Mouse (Mus musculus) forebrain, embryonic 11.5 days (tissue): ENCODE data around the gene Rcc1. TPM values are rescaled to one million over a fixed set of nuclear protein-coding genes. Genes with fewer than 3 reads are reported as not detected.

Experiments
- ATAC-seq: fragments of 200-750 bp; cut with Nextera tagmentation; replicated peaks from 2 replicates; pipeline ENCODE4 v1.8.0; 2017; ENCODE audit warnings: moderate TSS enrichment; ENCODE audit not compliant: low FRiP score
- DNase-seq: peaks from one replicate; pipeline ENCODE4 v3.0.0-alpha.2; 2017; ENCODE audit warnings: low spot score
- H3K27ac ChIP-seq: fragments of 300-500 bp; sonication (generic); 2 replicates; pipeline ENCODE4 v1.5.1; 2014; ENCODE audit warnings: low read depth, low read length
- H3K27me3 ChIP-seq: fragments of 300-500 bp; sonication (generic); 2 replicates; pipeline ENCODE4 v1.6.1; 2014; ENCODE audit warnings: mild to moderate bottlenecking, low read length, mixed read lengths; ENCODE audit not compliant: control insufficient read depth, insufficient read depth
- H3K36me3 ChIP-seq: fragments of 300-500 bp; sonication (generic); 2 replicates; pipeline ENCODE4 v1.6.1; 2014; ENCODE audit warnings: mild to moderate bottlenecking, low read length, moderate library complexity, mixed read lengths; ENCODE audit not compliant: control insufficient read depth, insufficient read depth
- H3K4me1 ChIP-seq: fragments of 300-500 bp; sonication (generic); replicated peaks from 2 replicates; pipeline ENCODE4 v1.6.1; 2014; ENCODE audit warnings: low read length, mixed read lengths; ENCODE audit not compliant: control insufficient read depth, insufficient read depth
- H3K4me2 ChIP-seq: fragments of 300-500 bp; sonication (generic); 2 replicates; pipeline ENCODE4 v1.6.1; 2014; ENCODE audit warnings: low read depth, mild to moderate bottlenecking, low read length, moderate library complexity, mixed read lengths; ENCODE audit not compliant: severe bottlenecking
- H3K4me3 ChIP-seq: fragments of 300-500 bp; sonication (generic); 2 replicates; pipeline ENCODE4 v1.5.1; 2014; ENCODE audit warnings: low read depth, low read length
- H3K9ac ChIP-seq: fragments of 300-500 bp; sonication (generic); 2 replicates; pipeline ENCODE4 v1.6.1; 2014; ENCODE audit warnings: low read length
- H3K9me3 ChIP-seq: fragments of 300-500 bp; sonication (generic); 2 replicates; pipeline ENCODE4 v1.6.1; 2016; ENCODE audit warnings: low read length, mixed read lengths; ENCODE audit not compliant: control insufficient read depth
- WGBS: fragments of 180-500 bp; shearing (Covaris S2); extraction: QIAGEN DNeasy Blood & Tissue Kit; methylation state at CpG from one replicate; pipeline ENCODE4 v1.1.7; 2014; 5-methylcytosine and 5-hydroxymethylcytosine counted together
- polyA plus RNA-seq: library from polyadenylated mRNA; unstranded; fragments of >200 nt; fragmentation: Nextera tagmentation; extraction: Ambion mirVana; gene quantifications from 2 replicates; pipeline ENCODE4 v1.2.1, GENCODE M21; 2014

Gene Rcc1
- polyA plus RNA-seq, 1 experiment from 2014 or later: 93.2 TPM

DNA sequence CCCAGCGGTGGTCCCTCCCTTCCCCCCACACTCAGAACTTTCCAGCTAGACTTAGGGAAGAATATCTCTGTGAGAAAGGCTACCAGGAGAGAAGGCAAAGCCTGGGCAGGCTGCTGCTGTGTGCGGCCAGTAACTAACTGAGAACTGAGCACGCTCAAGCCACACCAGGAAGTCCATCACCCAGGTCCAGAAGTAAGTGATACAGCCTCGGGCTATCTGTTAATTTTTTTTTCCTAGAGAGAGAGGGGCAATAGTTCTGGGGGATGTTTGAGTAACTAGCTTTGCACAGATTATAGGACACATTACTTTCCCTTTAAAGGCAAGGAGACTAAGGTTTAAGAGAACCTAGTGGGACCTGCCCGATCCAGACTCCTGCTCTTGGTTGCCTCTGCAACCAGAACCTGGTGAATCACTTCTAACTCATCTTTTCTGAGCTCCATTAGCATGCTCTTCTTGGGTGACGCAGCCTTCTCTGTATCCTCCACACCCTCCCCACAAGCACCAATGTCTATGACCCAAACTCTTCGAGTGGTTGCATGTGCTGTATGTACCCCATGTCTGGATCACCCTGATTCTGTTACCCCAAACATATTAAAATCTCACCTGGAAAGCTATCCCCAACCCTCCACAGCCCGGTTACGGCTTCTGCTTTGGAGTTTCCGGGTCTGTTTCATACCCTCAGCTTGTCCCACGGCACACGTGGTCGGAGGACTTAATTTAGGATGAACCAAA lies 8.8 kb downstream of the Rcc1 start:
- WGBS: 8% methylated on average over 13 of the region's 13 CpGs
- no peak for DNase-seq

DNA sequence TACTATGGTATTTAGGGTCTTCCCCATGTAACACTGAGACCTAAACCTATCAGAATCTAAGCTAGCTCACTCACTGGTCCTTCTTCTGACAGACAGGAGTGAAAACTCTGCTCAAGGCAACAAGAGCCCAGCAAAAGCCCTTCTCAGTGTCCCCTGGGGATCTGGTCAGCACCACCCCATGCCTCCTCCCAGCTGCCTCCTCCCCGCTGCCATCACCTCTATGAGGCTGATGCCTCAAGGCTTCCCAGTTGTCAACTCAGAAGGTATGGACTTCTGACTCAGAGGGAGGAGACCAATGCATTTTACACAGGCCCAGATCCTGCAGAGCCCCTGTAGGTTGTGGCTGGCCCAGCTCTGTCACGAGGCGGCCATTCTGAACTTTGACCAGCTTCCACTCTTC lies 12.0 kb downstream of the Rcc1 start:
- WGBS: 85% methylated on average over 3 of the region's 3 CpGs
- Histone ChIP-seq H3K4me2 (no peak overlapping the region), H3K4me3 (no peak overlapping the region), H3K36me3 (peaks cover 2% of the 10 kb centered on the region; the same call in 1 of the 2 replicates), H3K27me3 (no peaks in the 10 kb centered on the region), H3K9ac (no peak overlapping the region), H3K27ac (no peak overlapping the region), H3K9me3 (no peaks in the 10 kb centered on the region), H3K4me1 (peaks cover 2% of the 10 kb centered on the region; the same call in 1 of the 2 replicates)
- DNase-seq (no peak), ATAC-seq (no peak)

More for the DNA sequence above, 8.8 kb downstream of the Rcc1 start:
- Histone ChIP-seq H3K9ac (peak overlapping the region; percentile 89), H3K4me1 (peaks cover 2% of the 10 kb centered on the region; the same call in 1 of the 2 replicates), H3K27ac (no peak overlapping the region), H3K36me3 (no peaks in the 10 kb centered on the region; the same call in 1 of the 2 replicates), H3K4me3 (peak overlapping the region; percentile 82), H3K27me3 (no peaks in the 10 kb centered on the region), H3K4me2 (peak overlapping the region; percentile 78), H3K9me3 (no peaks in the 10 kb centered on the region)
- no peak; the same call in 1 of the 2 replicates for ATAC-seq

DNA sequence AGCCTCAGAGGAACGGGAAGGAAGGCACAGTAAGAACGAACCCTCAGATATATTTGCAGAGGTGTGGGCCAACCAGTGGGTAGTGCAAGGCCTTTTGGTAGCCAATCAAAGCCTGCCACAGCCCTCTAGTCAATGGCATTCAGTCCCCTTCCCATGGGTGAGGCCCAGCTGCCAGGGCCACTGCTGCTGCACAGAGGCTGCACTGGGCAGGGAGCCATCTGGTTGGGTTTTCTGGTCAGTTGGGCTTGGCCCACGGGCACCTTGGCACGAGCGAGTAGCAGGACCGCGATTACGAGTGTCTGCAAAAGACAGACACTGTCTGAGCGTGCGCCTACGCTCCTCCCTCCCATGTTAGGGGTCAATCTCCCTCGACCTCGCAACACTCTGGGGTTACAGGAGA lies 14.5 kb downstream of the Rcc1 start:
- ATAC-seq (no peak), DNase-seq (no peak)
- Histone ChIP-seq H3K4me1 (no peaks in the 10 kb centered on the region; the same call in 1 of the 2 replicates), H3K4me2 (no peak overlapping the region), H3K9me3 (no peaks in the 10 kb centered on the region), H3K4me3 (no peak overlapping the region), H3K36me3 (peaks cover 11% of the 10 kb centered on the region; the same call in 1 of the 2 replicates), H3K9ac (no peak overlapping the region), H3K27me3 (no peaks in the 10 kb centered on the region), H3K27ac (no peak overlapping the region)
- WGBS: 95% methylated on average over 13 of the region's 13 CpGs

DNA sequence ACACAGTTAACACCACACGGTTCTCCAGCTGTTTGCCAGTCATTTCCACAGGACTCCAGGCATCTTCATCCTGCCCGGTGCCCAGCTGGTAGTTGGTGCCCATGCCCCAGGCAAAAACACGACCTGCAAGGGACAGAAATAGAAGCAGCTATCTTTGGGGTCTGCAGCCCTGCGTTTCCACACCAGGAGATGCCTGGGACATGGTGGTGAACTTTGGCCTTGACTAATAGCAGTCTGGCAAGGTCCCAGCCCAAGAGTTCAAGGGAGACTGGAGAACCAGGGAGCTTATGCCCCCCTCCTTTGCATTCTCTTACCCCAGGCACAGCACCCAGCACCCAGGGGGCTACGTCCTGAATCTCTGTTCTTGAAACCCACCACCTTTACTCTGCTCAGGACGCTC lies 20.5 kb downstream of the Rcc1 start:
- WGBS: 91% methylated on average over 6 of the region's 6 CpGs
- Histone ChIP-seq H3K36me3 (peaks cover 14% of the 10 kb centered on the region; the same call in 1 of the 2 replicates), H3K27me3 (no peaks in the 10 kb centered on the region), H3K4me3 (no peak overlapping the region), H3K27ac (no peak overlapping the region), H3K4me2 (no peak overlapping the region), H3K9ac (no peak overlapping the region), H3K4me1 (peaks cover 4% of the 10 kb centered on the region), H3K9me3 (no peaks in the 10 kb centered on the region)
- DNase-seq (no peak), ATAC-seq (no peak)

DNA sequence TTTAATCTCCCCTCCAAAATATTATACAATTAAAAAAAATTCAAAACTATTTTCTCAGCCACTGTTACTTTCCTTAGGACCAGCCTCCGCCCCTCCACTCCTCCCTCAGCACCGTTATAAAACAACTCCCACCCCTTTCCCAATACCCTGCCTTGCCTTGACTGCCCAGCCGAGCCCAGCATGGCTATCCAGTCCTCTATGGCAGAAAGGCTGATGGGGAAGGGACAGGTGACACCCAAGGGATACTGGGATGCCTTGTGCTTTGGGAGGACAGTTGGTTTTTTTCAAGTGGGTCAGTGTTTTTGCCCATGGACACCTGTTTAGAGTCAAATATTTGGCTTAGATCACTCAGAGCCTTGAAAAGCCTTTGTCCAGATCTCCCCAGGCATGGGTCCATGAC lies 21.4 kb downstream of the Rcc1 start:
- Histone ChIP-seq H3K27ac (no peak overlapping the region), H3K4me2 (no peak overlapping the region), H3K27me3 (no peaks in the 10 kb centered on the region), H3K9ac (no peak overlapping the region; the same call in 1 of the 2 replicates), H3K4me3 (no peak overlapping the region), H3K9me3 (no peaks in the 10 kb centered on the region), H3K36me3 (peaks cover 12% of the 10 kb centered on the region; the same call in 1 of the 2 replicates), H3K4me1 (peaks cover 4% of the 10 kb centered on the region)
- ATAC-seq (no peak), DNase-seq (no peak)
- 75% methylated on average over 3 of the region's 3 CpGs for WGBS

DNA sequence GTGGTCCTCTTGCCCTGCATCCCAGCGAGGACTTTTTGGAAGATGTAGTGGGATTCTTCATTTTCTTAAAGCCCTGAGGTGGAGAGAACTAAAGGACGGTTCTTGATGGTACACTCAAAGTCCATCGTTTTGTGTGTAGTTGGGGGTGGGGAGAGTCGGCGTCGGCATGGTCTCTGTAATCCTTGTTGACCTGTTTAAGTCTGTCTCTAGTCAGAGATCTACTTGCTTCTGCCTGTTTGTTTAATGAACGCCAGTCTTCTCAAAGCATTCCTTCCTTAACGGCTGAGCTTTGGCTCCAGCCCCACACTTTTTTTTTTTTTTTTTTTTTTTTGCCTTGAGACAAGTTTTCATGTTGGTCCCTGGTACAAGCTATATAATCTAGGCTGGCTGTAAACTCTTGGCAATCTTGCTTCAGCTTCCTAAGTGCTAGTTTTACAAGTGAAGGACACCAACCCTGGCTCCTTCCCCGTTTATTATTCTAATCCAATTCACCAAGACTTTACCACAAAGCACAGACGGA lies 23.5 kb downstream of the Rcc1 start:
- H3K4me1 ChIP-seq: peaks cover 4% of the 10 kb centered on the region
- H3K9me3 ChIP-seq: no peaks in the 10 kb centered on the region
- H3K36me3 ChIP-seq: peaks cover 11% of the 10 kb centered on the region; the same call in 1 of the 2 replicates
- peak overlapping the region; percentile 81 for H3K4me2 ChIP-seq
- DNase-seq (no peak), ATAC-seq (no peak)
- H3K9ac ChIP-seq: peak overlapping the region; percentile 92
- no peak overlapping the region; the same call in 1 of the 2 replicates for H3K27ac ChIP-seq
- no peaks in the 10 kb centered on the region for H3K27me3 ChIP-seq
- 11% methylated on average over 10 of the region's 10 CpGs for WGBS
- peak overlapping the region; percentile 70 for H3K4me3 ChIP-seq

DNA sequence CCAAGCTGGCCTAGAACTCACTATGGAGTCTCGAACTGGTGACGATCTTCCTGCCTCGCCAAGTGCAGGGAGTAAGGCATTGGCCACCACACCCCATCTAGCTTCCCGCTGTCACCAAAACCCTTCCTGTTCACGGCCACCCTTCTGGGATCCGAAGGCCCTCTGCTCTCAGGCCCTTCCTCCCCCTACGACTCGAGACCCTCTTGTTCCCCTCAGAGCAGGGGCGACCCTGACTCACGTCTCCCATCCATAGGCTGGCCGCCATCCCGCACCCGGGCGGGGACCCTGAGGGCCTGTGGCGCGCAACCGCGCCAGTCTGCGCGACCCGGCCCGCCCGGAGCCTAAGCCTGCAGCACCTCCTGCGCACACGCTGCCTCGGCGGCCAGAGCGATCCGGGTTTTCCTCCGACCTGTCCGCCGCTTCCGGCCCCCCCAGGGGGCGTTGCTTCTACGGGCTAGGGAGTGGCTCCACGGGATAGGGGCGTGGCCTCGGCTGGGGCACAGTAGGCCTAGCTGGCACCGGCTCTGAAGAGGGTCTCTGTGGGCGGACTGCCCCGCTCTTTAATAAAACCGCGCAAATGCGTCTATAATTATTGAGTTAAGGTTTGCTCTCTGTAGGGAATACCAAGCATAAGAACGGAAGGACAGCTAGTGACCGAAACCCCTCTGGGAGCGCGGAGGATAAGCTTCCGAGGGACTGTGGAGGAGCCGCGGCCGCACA lies 24.1 kb downstream of the Rcc1 start, which contains the start of gene Trnau1ap:
Trnau1ap (minus strand) TSS at position 424 of the 720 bp plus-strand sequence.
- no peaks in the 10 kb centered on the region for H3K27me3 ChIP-seq
- peak within 1 kb of the TSS; percentile 81 for H3K4me2 ChIP-seq
- H3K27ac ChIP-seq: peak within 1 kb of the TSS; percentile 76
- peaks cover 4% of the 10 kb centered on the region for H3K4me1 ChIP-seq
- peak; percentile 98 for ATAC-seq
- H3K36me3 ChIP-seq: peaks cover 8% of the 10 kb centered on the region; the same call in 1 of the 2 replicates
- peak; percentile 97 for DNase-seq
- WGBS: under 1% methylated on average over 52 of the region's 52 CpGs
- peak within 1 kb of the TSS; percentile 92 for H3K9ac ChIP-seq
- no peaks in the 10 kb centered on the region for H3K9me3 ChIP-seq
- peak within 1 kb of the TSS; percentile 70 for H3K4me3 ChIP-seq

DNA sequence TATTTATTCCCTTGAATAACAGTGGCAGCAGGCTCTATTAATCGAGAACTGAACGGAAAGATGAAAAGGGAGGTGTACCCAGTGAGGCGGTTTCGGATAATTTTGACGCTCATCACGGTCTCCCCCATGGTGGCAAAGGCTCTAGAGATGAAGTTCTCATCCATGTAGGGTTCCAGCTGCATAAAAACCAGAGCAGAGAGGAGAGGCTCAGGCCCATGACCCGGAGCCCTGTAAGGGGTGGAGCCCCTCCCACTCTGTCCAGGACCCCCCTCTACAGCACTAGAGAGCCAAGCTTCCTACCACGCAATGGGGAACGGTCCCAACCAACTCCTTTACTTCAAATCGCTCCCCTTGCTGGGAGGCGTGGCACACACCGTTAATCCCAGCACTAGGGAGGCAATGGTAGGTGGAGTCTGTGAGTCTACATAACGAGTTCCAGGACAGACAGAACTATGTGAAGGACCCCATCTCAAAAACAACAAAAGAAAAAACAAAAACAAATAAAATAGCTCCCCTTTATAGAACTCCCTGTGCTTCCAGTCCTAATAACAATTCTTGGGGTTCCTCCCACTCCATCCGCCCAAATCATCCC lies 24.9 kb downstream of the Rcc1 start:
- Histone ChIP-seq H3K4me3 (peak overlapping the region; percentile 70), H3K4me2 (peak overlapping the region; percentile 81), H3K9me3 (no peaks in the 10 kb centered on the region), H3K4me1 (peaks cover 4% of the 10 kb centered on the region), H3K27ac (no peak overlapping the region), H3K27me3 (no peaks in the 10 kb centered on the region), H3K36me3 (peaks cover 9% of the 10 kb centered on the region; the same call in 1 of the 2 replicates), H3K9ac (peak overlapping the region; percentile 92)
- WGBS: 44% methylated on average over 14 of the region's 14 CpGs
- DNase-seq (no peak), ATAC-seq (no peak)
